Mouse (Mus musculus) kidney, embryonic 14.5 days (tissue): ENCODE data around the gene Dnajc12. TPM values are rescaled to one million over a fixed set of nuclear protein-coding genes. Genes with fewer than 3 reads are reported as not detected.
"Not testable (repeated sequence)": the region's sequence is repeated elsewhere in the genome, so short reads cannot be mapped to it uniquely, and the experiment has no call there.

Experiments used
- ATAC-seq: fragments of 200-750 bp; cut with Nextera tagmentation; 2 replicates; pipeline ENCODE4 v1.8.0; 2017; ENCODE audit warnings: moderate number of reproducible peaks, mild to moderate bottlenecking, moderate TSS enrichment, moderate library complexity; ENCODE audit not compliant: low FRiP score, low TSS enrichment
- H3K27ac ChIP-seq: fragments of 300-500 bp; sonication (generic); 2 replicates; pipeline ENCODE4 v1.5.1; 2014; ENCODE audit warnings: low read depth, mild to moderate bottlenecking, low read length, moderate library complexity, mixed read lengths
- H3K27me3 ChIP-seq: fragments of 300-500 bp; sonication (generic); 2 replicates; pipeline ENCODE4 v1.6.1; 2014; ENCODE audit warnings: mild to moderate bottlenecking, low read length; ENCODE audit not compliant: control insufficient read depth, insufficient read depth
- H3K36me3 ChIP-seq: fragments of 300-500 bp; sonication (generic); 2 replicates; pipeline ENCODE4 v1.6.1; 2014; ENCODE audit warnings: low read length, mixed read lengths; ENCODE audit not compliant: control insufficient read depth, insufficient read depth
- H3K4me1 ChIP-seq: fragments of 300-500 bp; sonication (generic); 2 replicates; pipeline ENCODE4 v1.6.1; 2014; ENCODE audit warnings: low read length, mixed read lengths; ENCODE audit not compliant: control insufficient read depth, insufficient read depth
- H3K4me2 ChIP-seq: fragments of 300-500 bp; sonication (generic); replicated peaks from 2 replicates; pipeline ENCODE4 v1.6.1; 2014; ENCODE audit warnings: low read depth, mild to moderate bottlenecking, low read length
- H3K4me3 ChIP-seq: fragments of 300-500 bp; sonication (generic); 2 replicates; pipeline ENCODE4 v1.5.1; 2014; ENCODE audit warnings: mild to moderate bottlenecking, low read length
- H3K9ac ChIP-seq: fragments of 300-500 bp; sonication (generic); 2 replicates; pipeline ENCODE4 v1.6.1; 2014; ENCODE audit warnings: low read depth, mild to moderate bottlenecking, low read length, moderate library complexity
- H3K9me3 ChIP-seq: fragments of 300-500 bp; sonication (generic); 2 replicates; pipeline ENCODE4 v1.6.1; 2016; ENCODE audit warnings: low read length; ENCODE audit not compliant: control insufficient read depth
- WGBS: fragments of 180-500 bp; shearing (Covaris S2); extraction: QIAGEN DNeasy Blood & Tissue Kit; methylation state at CpG from one replicate; pipeline ENCODE4 v1.1.7; 2014; 5-methylcytosine and 5-hydroxymethylcytosine counted together
- polyA plus RNA-seq: library from polyadenylated mRNA; unstranded; fragments of >200 nt; fragmentation: Nextera tagmentation; extraction: Ambion mirVana; gene quantifications from 2 replicates; pipeline ENCODE4 v1.2.1, GENCODE M21; 2014

Dnajc12 gene
- polyA plus RNA-seq, 1 experiment from 2014 or later: 9.8 TPM

DNA sequence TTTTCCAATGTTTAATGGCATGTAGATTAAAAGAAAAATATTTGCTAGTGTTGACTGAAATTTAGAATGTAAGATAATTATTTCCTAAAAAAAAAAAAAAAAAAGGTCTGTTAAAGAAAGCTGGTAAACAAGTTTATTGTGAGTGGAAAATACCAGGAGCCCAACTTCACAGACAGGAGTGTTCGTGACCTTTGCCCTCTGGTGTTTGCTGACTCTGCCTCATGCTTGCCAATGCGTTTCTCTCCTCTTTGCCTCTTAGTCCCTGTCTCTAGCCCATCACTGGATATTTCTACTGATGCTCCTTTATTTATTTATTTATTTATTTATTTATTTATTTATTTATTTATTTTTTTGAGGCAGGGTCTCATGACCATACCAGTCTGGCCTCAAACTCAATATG is 21.4 kb downstream of the Dnajc12 start:
- H3K4me1 ChIP-seq: no peaks in the 10 kb centered on the region
- no peak overlapping the region for H3K9ac ChIP-seq
- H3K27me3 ChIP-seq: no peaks in the 10 kb centered on the region
- no peak overlapping the region for H3K27ac ChIP-seq
- H3K36me3 ChIP-seq: no peaks in the 10 kb centered on the region
- ATAC-seq: no peak
- no peaks in the 10 kb centered on the region for H3K9me3 ChIP-seq
- no peak overlapping the region for H3K4me3 ChIP-seq
- H3K4me2 ChIP-seq: no peak overlapping the region
- WGBS: 84% methylated on average over 2 of the region's 2 CpGs

DNA sequence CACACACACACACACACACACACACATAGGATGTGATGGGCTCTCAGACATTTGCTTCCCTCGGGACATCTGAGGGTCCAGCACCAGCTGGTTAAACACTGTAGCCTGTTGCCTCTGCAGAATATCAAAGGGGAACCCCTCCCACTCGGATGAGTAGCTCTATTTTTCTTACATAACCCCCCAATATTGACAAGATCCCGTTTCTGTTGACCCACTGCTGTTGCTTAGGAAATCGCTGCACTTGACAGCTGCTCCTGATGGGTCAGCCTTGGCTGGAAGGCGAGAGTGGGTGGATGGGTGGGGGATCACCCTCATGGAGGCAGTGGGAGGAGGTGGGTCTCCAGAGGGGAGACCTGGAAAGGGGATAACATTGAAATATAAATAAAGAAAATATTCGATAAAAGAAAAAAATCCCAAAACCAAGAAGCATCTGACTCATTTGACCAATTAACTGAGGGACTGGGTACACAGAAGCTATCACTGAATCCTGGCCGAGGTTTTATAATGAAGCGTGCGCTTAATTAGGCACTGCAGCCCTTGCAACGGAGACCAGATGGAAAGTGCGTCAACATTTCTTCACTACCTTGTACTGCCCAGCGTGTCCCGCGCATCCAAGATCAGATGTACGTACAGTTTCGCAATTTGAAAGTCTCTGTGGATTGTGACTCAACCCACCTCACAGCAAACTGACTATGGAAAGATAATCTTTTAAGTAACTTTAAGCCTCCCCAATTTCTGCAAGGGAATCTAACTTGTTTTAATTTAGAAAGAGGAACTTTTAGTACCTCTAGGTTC is 28.1 kb downstream of the Dnajc12 start:
- no peak overlapping the region for H3K9ac ChIP-seq
- no peaks in the 10 kb centered on the region for H3K27me3 ChIP-seq
- no peak overlapping the region for H3K4me3 ChIP-seq
- no peak overlapping the region for H3K4me2 ChIP-seq
- 68% methylated on average over 16 of the region's 16 CpGs for WGBS
- no peaks in the 10 kb centered on the region for H3K36me3 ChIP-seq
- H3K27ac ChIP-seq: no peak overlapping the region
- H3K9me3 ChIP-seq: no peaks in the 10 kb centered on the region
- no peaks in the 10 kb centered on the region for H3K4me1 ChIP-seq
- no peak for ATAC-seq

DNA sequence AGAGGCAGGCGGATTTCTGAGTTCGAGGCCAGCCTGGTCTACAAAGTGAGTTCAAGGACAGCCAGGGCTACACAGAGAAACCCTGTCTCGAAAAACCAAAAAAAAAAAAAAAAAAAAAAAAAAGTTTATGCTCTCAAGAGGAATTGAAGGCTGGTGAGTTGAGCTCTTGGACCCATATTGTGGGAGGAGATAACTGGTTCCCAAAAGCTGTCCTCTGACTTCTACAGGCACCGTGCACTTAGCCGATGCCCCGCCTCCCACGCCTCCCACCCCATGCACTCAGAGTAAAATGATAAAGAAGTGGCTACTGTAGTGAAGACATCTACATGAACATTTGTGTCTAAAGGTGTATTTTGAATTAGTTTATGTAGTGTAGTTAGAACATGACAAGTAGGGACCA is 29.4 kb downstream of the Dnajc12 start:
- H3K27ac ChIP-seq, ATAC-seq: not testable (repeated sequence)
- 95% methylated on average over 4 of the region's 7 CpGs for WGBS

DNA sequence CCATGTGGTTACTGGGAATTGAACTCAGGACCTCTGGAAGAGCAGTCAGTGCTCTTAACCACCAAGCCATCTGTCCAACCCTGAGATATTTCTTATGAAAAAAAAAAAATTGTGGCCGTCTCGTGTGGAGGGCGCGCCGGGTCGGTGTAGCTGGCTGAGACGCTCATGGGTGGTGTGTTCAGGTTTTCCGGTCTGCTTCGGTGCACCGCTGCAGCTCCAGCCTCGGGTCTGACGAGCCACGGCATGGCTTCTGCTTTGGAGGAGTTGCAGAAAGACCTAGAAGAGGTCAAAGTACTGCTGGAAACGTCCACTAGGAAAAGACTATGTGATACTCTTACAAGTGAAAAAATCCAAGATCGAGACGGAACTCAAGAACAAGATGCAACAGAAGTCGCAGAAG is 30.5 kb downstream of the Dnajc12 start:
- no peaks in the 10 kb centered on the region for H3K9me3 ChIP-seq
- WGBS: 89% methylated on average over 17 of the region's 17 CpGs
- ATAC-seq: no peak

More for the DNA sequence above, 29.4 kb downstream of the Dnajc12 start:
- not testable (repeated sequence) for H3K9me3 ChIP-seq, H3K4me1 ChIP-seq, H3K27me3 ChIP-seq, H3K36me3 ChIP-seq, H3K4me3 ChIP-seq, H3K4me2 ChIP-seq, H3K9ac ChIP-seq

DNA sequence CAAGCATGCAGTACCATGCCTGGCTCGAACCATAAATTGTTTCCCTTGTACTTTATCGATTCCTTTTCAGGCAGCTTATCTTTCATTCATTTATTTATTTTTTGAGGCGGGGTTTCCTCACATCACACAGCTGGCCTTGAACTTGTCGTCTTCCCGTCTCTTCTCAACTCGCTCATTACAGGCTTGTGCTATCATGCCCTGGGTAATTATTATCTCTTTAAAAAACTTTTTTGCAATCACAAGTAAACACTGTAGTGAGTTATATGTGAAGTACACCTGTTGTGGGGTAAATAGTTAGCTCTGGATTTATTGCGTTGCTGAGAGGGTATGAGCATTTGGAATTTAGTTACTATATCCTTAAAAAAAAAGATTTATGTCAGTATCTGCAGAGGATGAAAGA is 33.0 kb downstream of the Dnajc12 start:
- H3K4me2 ChIP-seq: no peak overlapping the region
- ATAC-seq: no peak
- H3K4me3 ChIP-seq: no peak overlapping the region
- no peaks in the 10 kb centered on the region for H3K4me1 ChIP-seq
- WGBS: 76% methylated on average over 7 of the region's 7 CpGs
- H3K9me3 ChIP-seq: no peaks in the 10 kb centered on the region
- no peaks in the 10 kb centered on the region for H3K36me3 ChIP-seq
- no peaks in the 10 kb centered on the region for H3K27me3 ChIP-seq
- no peak overlapping the region for H3K9ac ChIP-seq
- H3K27ac ChIP-seq: no peak overlapping the region

More for the DNA sequence above, 30.5 kb downstream of the Dnajc12 start:
- H3K36me3 ChIP-seq: no peaks in the 10 kb centered on the region
- no peak overlapping the region for H3K9ac ChIP-seq
- no peak overlapping the region for H3K4me3 ChIP-seq
- no peak overlapping the region for H3K27ac ChIP-seq
- H3K4me2 ChIP-seq: no peak overlapping the region
- no peaks in the 10 kb centered on the region for H3K27me3 ChIP-seq
- no peaks in the 10 kb centered on the region for H3K4me1 ChIP-seq

GRCm38 (mm10) chr10:63415850-63416249 is 33.6 kb downstream of the Dnajc12 start:
- no peak overlapping the region; the same call in 1 of the 2 replicates for H3K4me2 ChIP-seq
- H3K27me3 ChIP-seq: no peaks in the 10 kb centered on the region
- H3K4me3 ChIP-seq: no peak overlapping the region
- H3K4me1 ChIP-seq: no peaks in the 10 kb centered on the region
- ATAC-seq: no peak
- no peaks in the 10 kb centered on the region for H3K9me3 ChIP-seq
- no peak overlapping the region for H3K9ac ChIP-seq
- 64% methylated on average over 7 of the region's 7 CpGs for WGBS
- no peaks in the 10 kb centered on the region for H3K36me3 ChIP-seq
- H3K27ac ChIP-seq: no peak overlapping the region

DNA sequence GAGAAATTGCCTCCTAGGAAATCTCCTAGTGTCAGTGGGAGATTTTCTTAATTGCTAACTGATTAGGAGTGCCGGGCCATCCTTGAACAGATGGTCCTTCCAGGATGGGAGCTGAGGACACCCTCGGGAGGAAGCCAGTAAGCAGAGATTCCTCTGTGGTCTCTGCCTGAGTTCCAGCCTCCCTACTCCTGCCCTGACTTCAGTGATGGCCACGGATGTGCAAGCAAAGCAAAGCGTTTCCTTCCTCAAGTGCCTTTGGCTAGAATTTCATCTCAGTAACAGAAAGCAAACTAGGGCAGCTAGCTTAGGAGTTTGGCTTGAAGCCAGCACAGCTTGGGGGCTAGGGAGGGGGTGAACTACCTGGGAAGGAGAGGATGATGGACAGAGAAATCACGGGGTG is 34.8 kb downstream of the Dnajc12 start:
- Histone ChIP-seq H3K27ac (no peak overlapping the region), H3K36me3 (no peaks in the 10 kb centered on the region), H3K27me3 (no peaks in the 10 kb centered on the region), H3K4me3 (no peak overlapping the region), H3K4me1 (no peaks in the 10 kb centered on the region), H3K4me2 (no peak overlapping the region), H3K9me3 (no peaks in the 10 kb centered on the region), H3K9ac (no peak overlapping the region)
- no peak for ATAC-seq
- WGBS: 49% methylated on average over 5 of the region's 5 CpGs

GRCm38 (mm10) chr10:63421739-63422735 is 39.8 kb downstream of the Dnajc12 start, which contains the start of gene Gm7075:
Gene Gm7075, minus strand, starts transcription at chr10:63421789.
- Histone ChIP-seq H3K9me3 (no peaks in the 10 kb centered on the region), H3K4me1 (no peaks in the 10 kb centered on the region), H3K4me3 (no peak within 1 kb of the TSS), H3K27me3 (no peaks in the 10 kb centered on the region), H3K36me3 (no peaks in the 10 kb centered on the region), H3K4me2 (no peak within 1 kb of the TSS), H3K9ac (no peak within 1 kb of the TSS), H3K27ac (no peak within 1 kb of the TSS)
- no peak for ATAC-seq
- 87% methylated on average over 18 of the region's 18 CpGs for WGBS

GRCm38 (mm10) chr10:63422736-63422992 is 40.4 kb downstream of the Dnajc12 start:
- H3K27ac ChIP-seq: no peak overlapping the region
- no peak for ATAC-seq
- H3K4me3 ChIP-seq: no peak overlapping the region
- no peaks in the 10 kb centered on the region for H3K4me1 ChIP-seq
- no peaks in the 10 kb centered on the region for H3K36me3 ChIP-seq
- WGBS: 90% methylated on average over 5 of the region's 5 CpGs
- no peak overlapping the region for H3K4me2 ChIP-seq
- no peak overlapping the region for H3K9ac ChIP-seq
- no peaks in the 10 kb centered on the region for H3K9me3 ChIP-seq
- H3K27me3 ChIP-seq: no peaks in the 10 kb centered on the region
